ENCODE assay signal across 29 mouse cellular contexts in the genomic region with DNA sequence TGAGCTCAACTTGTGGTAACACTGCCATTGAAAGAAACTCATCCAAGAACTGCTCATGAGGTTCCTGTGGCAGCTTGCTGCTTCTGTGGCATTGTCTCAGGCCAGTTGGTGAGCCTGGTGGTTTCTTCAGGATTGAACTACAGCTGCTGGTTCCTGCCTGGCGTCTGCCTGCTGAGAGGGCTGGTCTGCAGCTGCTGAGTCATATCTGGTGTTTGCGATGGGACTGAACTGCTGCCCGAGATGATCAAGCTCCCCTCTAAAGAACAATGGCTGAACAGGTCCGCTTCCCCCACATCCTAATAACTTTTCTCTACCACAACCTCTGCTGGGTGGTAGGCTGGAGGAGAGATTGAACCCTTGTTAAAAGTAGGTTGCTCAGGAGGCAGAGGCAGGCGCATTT.
"Had no signal": no experiment of that assay in that cellular context is flagged by ENCODE, and none has a peak within 500 bp of the region (broad histone marks: within the 10 kb centered on the region; RNA-seq: fewer than 3 reads in every experiment).

No protein-coding gene starts in this region.

- H3K27me3 ChIP-seq: limb, embryonic 12.5 days; limb, embryonic 13.5 days; limb, embryonic 15.5 days; liver, embryonic 12.5 days; liver, embryonic 13.5 days; liver, embryonic 15.5 days; lung, embryonic 15.5 days; midbrain, embryonic 12.5 days; midbrain, embryonic 13.5 days; midbrain, embryonic 15.5 days had no signal

- H3K9me3 ChIP-seq: limb, embryonic 10.5 days; midbrain, embryonic 15.5 days had no signal

- DNase-seq: left cerebral cortex, postnatal 4 days; liver; liver, embryonic 13.5 days; liver, postnatal 0 days; lung, adult 18-20 months; lung, adult 2 months; lung, embryonic 14.5 days; lung, postnatal 10 days; lung, postnatal 14 days; lung, postnatal 36 days; lung, postnatal 4 days; midbrain, embryonic 14.5 days had no signal

- H3K27ac ChIP-seq: left cerebral cortex, adult 2 months; limb, embryonic 10.5 days; limb, embryonic 12.5 days; limb, embryonic 13.5 days; limb, embryonic 15.5 days; liver, embryonic 12.5 days; liver, embryonic 13.5 days; liver, embryonic 14.5 days; liver, embryonic 15.5 days; lung, embryonic 15.5 days; macrophage; midbrain, embryonic 10.5 days; midbrain, embryonic 12.5 days; midbrain, embryonic 13.5 days; midbrain, embryonic 15.5 days had no signal

- H3K9ac ChIP-seq: limb, embryonic 12.5 days; limb, embryonic 13.5 days; limb, embryonic 15.5 days; liver, embryonic 12.5 days; liver, embryonic 13.5 days; liver, embryonic 14.5 days; liver, embryonic 15.5 days; liver, postnatal 0 days; lung, embryonic 14.5 days; lung, embryonic 15.5 days; midbrain, embryonic 12.5 days; midbrain, embryonic 13.5 days; midbrain, embryonic 15.5 days had no signal

- H3K4me2 ChIP-seq: limb, embryonic 12.5 days; limb, embryonic 13.5 days; limb, embryonic 15.5 days; liver, embryonic 11.5 days; liver, embryonic 12.5 days; liver, embryonic 13.5 days; liver, embryonic 15.5 days; lung, embryonic 14.5 days; lung, embryonic 15.5 days; midbrain, embryonic 11.5 days; midbrain, embryonic 12.5 days; midbrain, embryonic 13.5 days; midbrain, embryonic 15.5 days had no signal

- H3K36me3 ChIP-seq: limb, embryonic 10.5 days; limb, embryonic 12.5 days; limb, embryonic 13.5 days; limb, embryonic 15.5 days; liver, embryonic 12.5 days; liver, embryonic 13.5 days; liver, embryonic 15.5 days; lung, embryonic 15.5 days; midbrain, embryonic 10.5 days; midbrain, embryonic 12.5 days; midbrain, embryonic 13.5 days; midbrain, embryonic 15.5 days had no signal

- H3K4me3 ChIP-seq: left cerebral cortex, adult 2 months; limb, embryonic 10.5 days; limb, embryonic 12.5 days; limb, embryonic 13.5 days; limb, embryonic 15.5 days; liver, embryonic 12.5 days; liver, embryonic 13.5 days; liver, embryonic 15.5 days; lung, embryonic 15.5 days; megakaryocyte, embryonic 14.5 days; midbrain, embryonic 10.5 days; midbrain, embryonic 12.5 days; midbrain, embryonic 13.5 days; midbrain, embryonic 15.5 days had no signal

- H3K4me1 ChIP-seq: limb, embryonic 15.5 days; liver, embryonic 12.5 days; liver, embryonic 13.5 days; liver, embryonic 15.5 days; lung, embryonic 15.5 days; megakaryocyte, embryonic 14.5 days; midbrain, embryonic 12.5 days had no signal
